Mouse (Mus musculus) gastrocnemius, postnatal 14 days (tissue): ENCODE data around the gene Slc26a10. TPM values are rescaled to one million over a fixed set of nuclear protein-coding genes. Genes with fewer than 3 reads are reported as not detected.
"Not testable (repeated sequence)": the region's sequence is repeated elsewhere in the genome, so short reads cannot be mapped to it uniquely, and the experiment has no call there.

Experiments
- DNase-seq: peaks from one replicate; pipeline ENCODE4 v3.0.0; 2021; ENCODE audit warnings: mixed read lengths
- intact Hi-C: fragments of 180-260 bp; cut with DNase I; formaldehyde crosslinking; loops from one replicate; pipeline ENCODE4 v1.15.1; 2025; ENCODE audit warnings: low total_unique reads
- total RNA-seq, 2 experiments: library from RNA; stranded (reverse); gene quantifications; 2 replicates each; pipeline ENCODE4 v1.2.3; 2021

The Slc26a10 gene
- total RNA-seq, 2 experiments from 2014 or later: 3.7 to 7.6 TPM

DNA sequence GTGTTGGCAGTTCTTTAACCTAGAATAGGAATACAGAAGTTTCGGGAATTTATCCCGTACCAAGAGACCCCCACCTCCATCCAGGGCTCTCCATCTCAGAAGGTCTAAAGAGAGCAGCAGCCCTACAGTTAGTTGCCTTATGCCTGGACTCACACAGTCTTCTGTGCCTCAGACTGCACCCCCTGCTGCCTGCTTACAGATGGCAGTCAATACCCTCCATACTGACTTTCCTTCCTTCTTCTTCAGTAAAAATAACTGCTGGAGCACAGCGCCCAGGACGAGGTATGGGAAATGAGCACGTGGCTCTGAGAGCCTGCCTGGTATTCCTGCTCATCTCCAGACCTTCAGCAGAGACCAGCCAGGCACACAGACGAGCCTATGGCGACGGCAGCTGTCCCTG lies 19.8 kb upstream of the Slc26a10 start:
- intact Hi-C loops: no loop called here
- no peak for DNase-seq

DNA sequence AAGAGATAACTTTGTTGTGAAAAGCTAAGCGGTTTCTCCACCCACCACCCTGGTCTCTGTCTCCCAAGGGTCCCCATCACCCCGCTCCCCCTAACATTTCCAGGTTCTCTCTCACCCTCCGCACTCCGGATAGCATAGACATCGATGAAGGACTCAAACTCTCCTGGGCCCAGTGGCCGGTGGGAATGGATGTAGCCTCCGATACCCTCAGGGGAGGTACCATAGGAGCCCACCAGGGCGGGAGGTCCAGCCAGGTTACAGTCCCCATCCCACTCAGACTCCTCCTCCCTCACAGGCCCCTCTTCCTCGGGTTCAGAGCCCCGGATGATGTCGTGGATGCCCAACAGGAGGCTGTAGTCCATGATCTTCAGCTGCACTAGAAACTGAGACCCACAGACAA lies 19.0 kb upstream of the Slc26a10 start:
- intact Hi-C loops: no loop called here
- DNase-seq: no peak

DNA sequence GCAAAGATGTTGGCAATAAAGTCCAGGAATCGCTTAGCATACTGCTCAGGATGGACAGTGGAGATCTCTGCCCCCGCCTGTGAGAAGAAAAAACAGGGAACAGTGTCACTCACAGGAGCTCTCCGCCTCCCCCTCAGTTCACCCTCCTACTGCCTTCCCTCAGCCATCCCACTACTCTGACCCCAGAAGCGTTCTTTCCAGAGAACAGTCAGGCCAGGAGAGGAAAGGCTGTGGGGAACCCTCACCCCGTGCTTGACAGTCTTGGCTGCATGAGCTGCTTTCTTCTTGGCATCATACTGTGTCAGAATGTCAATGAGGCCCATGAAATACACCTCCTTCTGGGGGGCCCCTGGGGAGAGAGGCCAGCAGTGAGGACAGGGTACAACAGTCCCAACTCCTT lies 18.6 kb upstream of the Slc26a10 start:
- no peak for DNase-seq
- intact Hi-C loops: no loop called here

DNA sequence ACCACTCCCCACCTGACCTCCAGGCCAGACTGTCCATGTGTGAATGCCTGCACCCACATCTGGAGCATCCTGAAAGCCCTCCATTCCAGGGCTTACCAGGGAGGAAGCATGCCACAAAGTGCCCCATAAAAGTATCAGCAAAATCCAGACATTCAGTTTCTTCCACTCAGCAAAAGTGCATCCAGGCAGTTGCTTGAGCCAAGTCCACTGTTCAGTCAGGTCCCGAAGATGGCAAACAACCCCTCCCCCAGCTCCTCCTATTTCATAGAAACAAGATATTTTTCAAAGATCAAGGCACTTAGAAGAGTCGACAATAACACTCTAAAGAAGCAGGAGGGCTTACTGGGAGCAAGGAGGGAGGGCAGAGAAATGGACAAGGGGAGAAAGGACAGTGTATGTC lies 18.0 kb upstream of the Slc26a10 start:
- intact Hi-C loops: no loop called here
- DNase-seq: no peak

DNA sequence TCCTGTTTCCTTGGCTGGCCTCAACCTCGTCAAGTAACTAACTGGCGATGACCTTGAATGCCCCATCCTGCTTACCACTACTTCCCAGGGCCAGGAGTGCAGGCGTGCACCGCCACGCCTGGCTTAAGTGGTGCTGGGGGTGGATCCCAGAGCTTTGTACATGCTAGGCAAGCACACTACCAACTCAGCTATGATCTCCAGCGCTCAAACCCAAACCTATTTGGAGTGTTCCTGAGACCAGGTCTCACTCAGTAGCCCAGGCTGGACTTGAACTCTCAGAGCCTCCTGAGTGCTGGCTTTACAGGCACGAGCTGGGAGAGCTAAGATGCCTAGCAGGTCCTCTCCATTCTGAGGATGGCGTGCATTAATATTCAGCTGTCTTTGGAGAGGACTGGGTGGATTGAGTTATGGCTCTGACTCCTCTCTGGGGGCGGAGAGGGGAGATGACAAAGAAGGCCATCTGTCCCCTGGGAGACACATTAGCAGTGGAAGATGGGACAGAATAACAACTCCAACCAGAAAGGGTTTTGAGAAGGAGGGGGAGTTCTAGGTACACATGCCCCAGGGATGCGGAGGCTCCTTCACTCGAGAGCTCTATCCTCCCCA lies 17.2 kb upstream of the Slc26a10 start:
- intact Hi-C loops: no loop called here
- no peak for DNase-seq

DNA sequence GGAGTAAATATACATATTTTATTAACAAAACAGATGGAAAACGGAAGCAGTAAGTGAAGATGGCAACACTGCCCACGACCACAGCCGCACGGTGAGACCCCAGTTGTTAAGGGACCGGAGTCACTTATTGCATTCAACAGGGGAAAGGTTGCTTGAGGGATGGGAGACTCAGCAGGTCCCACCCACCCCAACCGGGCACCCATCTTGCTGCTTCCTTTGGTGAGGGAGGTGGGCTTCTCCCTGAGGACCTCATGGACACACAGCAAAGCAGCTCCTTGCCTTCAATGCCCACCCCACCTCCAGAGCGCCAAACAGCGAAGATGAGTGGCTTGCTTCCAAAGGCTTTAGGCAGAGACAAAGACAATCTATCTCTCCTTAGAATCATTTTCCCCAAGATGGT lies 16.7 kb upstream of the Slc26a10 start:
- intact Hi-C loops: no loop called here
- no peak for DNase-seq

DNA sequence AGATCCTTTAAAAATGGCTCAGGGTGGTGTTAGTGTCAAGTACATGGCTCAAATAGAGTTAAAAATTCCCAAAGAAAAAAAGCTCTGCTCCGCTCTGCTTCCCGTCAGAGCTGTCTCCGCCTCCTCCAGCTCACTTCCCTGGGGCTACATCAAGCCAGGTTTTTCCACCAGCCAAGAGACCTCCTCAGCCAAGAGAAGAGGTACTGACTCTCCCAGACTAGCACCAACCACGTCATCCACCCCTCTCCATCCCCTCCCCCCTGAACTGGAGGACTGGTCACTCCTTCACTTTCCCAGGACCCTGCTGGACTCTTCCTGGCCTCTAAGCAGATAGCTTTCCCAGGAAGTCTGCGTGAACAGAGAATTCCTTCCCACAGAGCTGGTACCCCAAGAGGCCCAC lies 15.9 kb upstream of the Slc26a10 start:
- intact Hi-C loops: no loop called here

DNA sequence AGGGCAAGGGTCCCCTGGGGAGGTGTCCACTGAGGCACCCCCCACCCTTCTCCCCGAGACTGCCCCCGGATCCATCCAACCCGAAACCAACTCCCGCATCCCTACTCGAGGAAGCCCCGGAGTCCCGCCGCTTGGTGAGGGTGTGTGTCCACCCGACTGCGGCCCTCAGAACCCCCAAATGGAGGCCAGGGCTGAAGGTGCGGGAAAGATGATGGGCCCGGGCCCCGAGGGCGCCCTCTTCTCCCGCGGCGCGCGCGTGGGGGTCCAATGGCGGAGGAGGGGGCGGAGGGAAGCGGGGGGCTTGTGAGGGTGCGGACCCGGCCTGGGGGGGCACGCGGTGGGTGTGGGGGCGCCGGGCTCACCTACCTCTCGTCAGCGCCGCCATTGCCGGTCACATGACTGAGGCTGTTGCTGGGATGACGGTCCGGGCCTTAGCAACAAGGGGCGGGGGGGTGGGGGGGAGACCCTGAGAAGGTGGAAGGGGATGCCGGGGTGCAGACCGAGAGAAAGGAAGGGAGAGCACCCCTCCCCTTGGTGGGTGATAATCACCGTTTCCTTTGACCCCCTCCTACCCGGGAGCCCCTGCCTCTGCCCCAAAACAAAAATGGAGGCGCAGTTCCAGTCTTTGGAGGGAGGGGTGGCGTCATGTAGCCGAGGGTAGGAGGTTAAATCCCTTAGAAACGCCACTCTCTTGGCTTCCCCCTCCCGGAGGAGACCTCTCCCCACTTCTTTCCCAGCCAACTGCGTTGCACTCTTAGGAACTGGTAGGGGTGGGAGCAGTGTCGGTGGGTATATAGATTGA lies 15.1 kb upstream of the Slc26a10 start, which contains the start of gene Dtx3:
Gene Dtx3 (minus strand): TSS at position 401 of the 802 bp plus-strand sequence.
- peak; percentile 45 for DNase-seq
- intact Hi-C loops: no loop called here

More for the DNA sequence above, 15.9 kb upstream of the Slc26a10 start:
- DNase-seq: peak; percentile 81

DNA sequence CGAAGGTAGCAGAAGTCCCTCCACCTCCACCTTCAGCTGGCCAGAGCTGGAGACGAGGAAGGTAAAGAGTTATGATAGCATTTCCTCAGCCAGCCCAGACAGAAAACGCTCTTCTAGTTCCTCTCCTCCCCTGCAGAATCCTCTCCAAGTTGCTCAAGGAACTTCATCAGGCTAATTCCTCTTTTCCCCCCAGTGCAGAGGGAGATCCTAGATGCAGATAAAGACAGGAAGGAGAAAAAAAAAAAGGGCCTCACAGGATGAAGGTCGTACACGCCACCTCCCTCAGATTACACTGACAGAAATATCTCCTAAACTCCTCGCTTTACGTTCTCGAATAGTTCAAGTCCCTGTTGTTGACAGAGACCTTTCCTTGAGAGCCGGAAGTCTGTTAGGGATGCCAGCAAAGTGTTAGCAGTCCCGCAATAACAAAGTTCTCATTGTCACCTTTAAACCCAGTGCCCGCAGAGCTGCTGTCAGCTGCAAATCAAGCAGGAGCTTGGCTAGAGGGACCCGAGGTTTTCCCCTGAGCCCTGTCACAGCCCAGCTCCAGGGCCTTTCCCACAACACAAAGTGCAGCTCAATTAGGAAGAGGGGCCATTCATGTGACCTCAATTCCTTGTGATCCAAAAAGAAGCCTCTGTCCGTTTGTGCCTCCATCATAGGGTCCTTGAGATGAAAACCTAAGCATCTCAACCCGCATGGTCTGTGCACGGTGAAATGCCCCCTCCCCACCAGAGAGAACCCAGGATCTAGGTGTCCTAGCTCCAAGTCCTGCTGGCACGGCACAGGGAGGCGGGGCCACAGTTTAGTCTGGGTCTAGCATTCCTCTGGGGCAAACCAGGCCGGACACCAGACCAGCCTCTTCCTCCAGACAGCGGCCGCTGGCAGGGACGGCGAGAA lies 14.2 kb upstream of the Slc26a10 start:
- peak; percentile 75 for DNase-seq
- intact Hi-C loops: no loop called here

DNA sequence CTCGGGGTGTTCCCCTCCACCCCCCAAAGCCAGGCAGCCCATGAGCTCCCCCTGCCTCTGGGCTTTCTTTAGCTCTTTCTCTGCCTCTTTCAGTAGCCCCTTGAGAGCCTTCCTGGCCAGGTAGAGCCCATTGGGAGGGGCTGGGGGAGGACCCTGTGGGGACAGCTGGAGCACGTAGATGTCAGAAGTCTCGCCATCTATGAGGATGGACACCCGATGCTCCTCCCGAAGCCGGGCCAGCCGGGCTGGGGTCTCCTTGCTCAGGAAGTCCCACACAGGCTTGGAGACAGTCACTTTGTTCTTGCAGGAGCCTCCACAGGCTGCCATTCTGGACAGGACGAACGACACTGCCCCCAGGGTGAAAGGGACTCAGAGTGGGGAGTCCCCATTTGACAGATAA lies 12.6 kb upstream of the Slc26a10 start:
- intact Hi-C loops: no loop called here
- no peak for DNase-seq

DNA sequence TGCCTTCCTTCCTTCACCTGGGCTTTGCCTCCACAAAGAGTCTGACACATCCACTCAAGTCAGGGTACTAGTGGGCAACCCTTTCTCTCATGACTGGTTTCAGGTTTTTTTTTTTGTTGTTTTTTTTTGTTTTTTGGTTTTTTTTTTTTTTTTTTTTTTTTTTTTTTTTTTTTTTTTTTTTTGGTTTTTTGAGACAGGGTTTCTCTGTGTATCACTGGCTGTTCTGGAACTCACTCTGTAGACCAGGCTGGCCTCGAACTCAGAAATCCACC lies 11.5 kb upstream of the Slc26a10 start:
- DNase-seq, intact Hi-C loops: not testable (repeated sequence)

DNA sequence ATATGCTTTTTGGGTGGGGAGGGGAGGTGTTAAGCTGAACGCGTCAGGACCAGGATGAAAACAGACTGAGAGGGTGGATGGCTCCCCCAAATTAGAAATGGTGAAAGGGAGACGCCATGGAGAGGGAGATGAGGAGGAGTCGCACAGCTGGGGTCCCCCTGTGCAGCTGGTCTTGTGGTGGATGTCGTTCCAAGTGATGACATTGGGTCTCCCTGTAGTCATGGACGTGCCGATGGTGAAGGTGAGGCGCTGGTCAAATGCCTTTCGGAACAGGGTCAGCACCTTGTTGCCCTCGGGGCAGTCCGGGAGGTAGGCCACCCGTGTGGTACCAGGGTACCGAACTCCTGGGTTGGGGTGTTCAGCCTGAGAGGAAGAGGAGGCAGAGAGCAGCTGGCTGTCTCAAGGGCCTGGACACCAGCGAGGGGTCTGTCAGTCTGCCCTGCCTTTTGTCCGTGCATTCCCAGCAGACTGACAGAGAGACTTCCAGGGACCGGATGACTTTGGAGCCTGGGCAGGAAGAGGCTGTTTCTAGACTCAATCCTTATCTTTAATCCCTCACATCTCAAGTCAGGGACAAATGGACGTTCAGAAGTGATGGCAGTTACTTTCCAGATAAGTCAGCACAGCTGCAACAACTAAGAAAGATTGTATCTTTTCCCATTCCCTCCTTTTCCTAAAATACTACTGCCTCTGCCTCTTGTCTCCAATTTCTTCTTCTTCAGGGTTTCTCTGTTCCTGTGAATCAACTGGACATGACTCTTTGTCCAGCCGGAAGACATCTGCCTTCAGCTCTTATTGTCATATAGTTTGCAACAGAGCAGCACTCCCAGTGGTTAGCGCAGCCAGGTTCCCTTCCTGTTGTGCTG lies 11.0 kb upstream of the Slc26a10 start:
- no peak for DNase-seq
- intact Hi-C loops: no loop called here

DNA sequence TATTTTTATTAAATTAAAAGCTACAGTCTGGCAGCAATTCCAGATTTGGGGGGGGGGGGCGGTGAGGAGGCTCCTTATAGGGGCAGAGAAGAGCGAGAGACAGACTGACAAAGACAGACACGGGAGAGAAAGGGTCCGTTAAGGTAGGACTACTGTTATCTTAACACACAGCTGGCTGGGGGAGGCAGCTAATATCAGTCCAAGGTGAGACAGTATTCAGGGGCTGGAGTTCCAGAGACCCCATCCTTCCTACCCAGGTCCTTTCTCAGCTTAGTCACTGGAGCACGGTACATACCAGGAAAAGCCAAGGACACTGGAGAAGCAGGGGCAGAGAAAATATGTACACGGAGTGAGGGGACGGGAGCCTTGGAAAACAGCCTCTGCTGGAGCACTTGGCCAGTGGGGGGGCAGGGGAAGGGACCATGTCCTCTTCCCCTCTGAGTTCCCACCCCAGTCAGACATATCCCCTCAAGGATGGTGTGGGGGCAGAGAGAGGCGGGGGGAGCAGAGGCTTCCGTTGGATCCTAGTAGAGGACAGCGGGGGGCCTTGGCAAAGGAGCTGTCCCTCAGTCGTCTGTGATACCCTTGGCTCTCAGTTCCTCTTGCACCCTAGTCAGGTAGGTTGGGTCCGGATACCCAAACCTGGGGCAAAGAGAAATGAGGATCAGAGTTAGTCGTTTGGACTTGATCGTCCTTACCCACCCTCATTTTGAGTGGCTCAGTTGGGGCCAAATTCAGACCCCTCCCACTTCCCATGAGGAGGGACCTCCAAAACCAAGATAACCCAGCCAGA lies 10.1 kb upstream of the Slc26a10 start:
- DNase-seq: no peak
- intact Hi-C loops: no loop called here

DNA sequence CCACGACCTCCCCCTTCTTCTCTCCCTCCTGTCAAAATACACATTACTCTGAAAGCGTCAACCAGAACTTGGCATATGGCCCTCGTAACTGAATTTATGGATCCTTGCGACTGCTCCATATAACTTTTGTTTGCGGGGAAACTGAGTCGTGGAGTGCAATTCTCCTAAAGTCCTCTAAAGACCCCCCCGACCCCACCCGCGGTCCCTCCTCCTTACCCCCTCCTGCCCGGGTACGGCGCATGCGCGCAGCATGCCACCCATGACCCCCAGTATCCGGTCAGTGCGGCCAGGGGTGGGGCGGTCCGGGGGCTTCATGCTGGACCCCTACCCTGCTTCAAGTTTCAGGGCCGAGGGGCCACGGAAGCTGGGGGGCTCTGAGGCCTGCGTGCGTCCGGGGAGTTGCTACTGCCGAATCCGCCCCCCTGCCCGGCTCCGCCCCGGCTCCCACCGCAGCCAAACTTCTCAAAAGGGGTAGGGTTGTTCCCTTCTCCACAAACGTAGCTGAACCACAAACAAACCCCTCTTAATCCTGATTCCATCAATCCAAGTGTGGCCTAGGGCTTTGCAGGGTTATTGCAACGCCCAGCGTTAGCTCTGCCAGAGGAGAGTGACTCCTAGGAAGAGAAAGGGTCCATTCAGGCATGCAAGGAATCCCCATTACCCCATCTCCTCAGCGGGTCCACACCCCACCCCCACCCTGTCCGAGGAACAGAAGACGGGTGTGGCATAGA lies 9.4 kb upstream of the Slc26a10 start, which contains the start of gene Arhgef25:
Gene Arhgef25 (minus strand): TSS at position 433 of the 731 bp plus-strand sequence.
- intact Hi-C loops: no loop called here
- DNase-seq: peak; percentile 76

DNA sequence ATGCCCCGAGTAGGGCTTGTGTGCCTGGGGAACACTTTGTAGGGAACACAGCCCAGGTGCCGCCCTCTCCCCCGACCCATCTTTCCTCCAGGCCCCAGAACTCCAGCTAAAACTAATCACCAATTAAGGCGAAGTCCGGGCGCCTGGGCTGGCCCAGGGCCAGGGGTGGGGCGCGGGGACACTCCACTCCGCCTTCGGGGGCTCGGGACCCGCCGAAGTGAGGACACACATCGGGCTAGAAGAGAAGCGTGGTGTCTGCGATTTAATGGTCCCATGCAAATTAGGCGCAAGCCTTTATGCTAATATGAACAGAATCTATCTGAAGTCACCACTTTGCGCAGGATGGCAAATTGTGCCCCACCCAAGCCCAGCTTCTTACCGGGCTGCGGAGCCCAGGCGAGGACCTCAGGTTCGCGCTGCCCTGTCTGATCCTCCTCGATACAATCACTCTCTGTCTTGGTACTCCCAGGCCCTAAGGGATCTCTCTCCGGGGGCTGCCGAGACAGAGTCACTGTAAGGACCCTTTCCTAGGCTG lies 8.7 kb upstream of the Slc26a10 start:
- intact Hi-C loops: no loop called here
- peak; percentile 39 for DNase-seq

DNA sequence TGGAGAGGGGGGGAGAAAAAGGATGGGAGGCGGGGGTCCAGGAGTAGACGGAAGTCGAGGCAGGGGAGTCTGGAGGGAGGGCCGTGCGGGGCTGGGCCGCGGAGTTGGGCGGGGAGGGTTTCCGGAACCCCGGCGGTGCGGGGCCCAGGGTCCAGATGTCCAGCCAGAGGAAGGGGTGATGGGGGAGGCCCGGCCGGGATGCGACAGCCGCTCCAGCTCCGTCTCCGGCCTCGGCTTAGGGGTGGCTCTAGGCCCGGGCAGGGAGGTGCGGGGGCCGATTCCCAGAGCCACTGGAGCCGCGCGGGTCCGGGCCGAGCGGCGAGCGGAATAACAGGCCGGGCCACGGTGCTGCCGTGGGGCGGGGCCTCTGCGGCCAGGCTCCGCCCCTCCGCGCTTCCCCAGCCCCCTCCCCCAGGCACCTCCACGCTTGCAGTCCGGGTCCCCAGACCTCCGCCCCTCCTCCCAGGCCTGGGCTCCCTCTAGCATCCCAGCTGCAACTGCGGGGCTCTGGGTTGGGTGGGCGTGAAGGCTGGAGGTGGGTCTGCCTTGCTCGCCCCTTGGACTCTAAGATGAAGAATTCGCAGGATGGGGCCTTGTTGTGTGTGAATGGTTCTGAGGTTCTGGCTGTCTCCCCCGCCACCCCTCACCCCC lies 8.1 kb upstream of the Slc26a10 start:
- peak; percentile 71 for DNase-seq
- intact Hi-C loops: no loop called here

DNA sequence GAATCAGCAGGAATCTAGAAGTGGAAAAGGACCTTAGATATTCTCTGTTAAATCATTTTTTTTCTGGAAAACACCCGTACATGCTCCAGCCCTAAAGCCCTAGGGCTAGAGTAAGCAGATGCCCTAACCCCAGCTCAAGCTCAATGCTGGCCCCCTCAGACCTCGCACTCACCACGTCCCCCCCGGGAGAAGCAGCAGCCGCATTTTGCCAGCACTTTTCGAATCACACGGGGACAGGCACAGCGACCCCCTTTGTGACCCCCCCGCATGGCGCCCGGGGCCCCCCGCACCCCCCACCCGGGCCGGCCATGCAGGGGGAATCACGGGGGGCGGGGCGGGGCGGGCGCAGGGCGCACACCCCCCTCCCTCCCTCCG lies 7.6 kb upstream of the Slc26a10 start:
- intact Hi-C loops: no loop called here
- DNase-seq: no peak
